Mouse (Mus musculus): Measurements from ENCODE around the gene Tmem218. TPM values are rescaled to one million over a fixed set of nuclear protein-coding genes. Genes with fewer than 3 reads are reported as not detected.

Tmem218 gene
- polyA plus RNA-seq, 1 experiment from 2014 or later, result 11.1 TPM

Other genes with a start within 250 kb of the Tmem218 start
- 20.2 and 21.3 TPM in 2 replicates for gene Pknox2, start 60.8 kb upstream of the Tmem218 start, polyA plus RNA-seq (2015; fragmentation: Nextera tagmentation; extraction: Ambion mirVana)
- 0.97 TPM in 2 replicates for gene Slc37a2, start 47.5 kb downstream of the Tmem218 start, polyA plus RNA-seq (2015; fragmentation: Nextera tagmentation; extraction: Ambion mirVana)
- 8.9 and 9.0 TPM in 2 replicates for gene Ccdc15, start 140.2 kb downstream of the Tmem218 start, polyA plus RNA-seq (2015; fragmentation: Nextera tagmentation; extraction: Ambion mirVana)
- gene Hepacam, start 159.1 kb downstream of the Tmem218 start, polyA plus RNA-seq (2015; fragmentation: Nextera tagmentation; extraction: Ambion mirVana), result 3.4 and 4.9 TPM in 2 replicates
- 3.3 and 4.2 TPM in 2 replicates for gene Robo4, start 193.7 kb downstream of the Tmem218 start, polyA plus RNA-seq (2015; fragmentation: Nextera tagmentation; extraction: Ambion mirVana)
- gene Robo3, start 225.0 kb downstream of the Tmem218 start, polyA plus RNA-seq (2015; fragmentation: Nextera tagmentation; extraction: Ambion mirVana), result 1.6 and 3.1 TPM in 2 replicates